Mouse (Mus musculus): ENCODE measurements at regions not wholly inside any gene's neighbourhood (a gene's known extent, or its start where the extent isn't known, plus 50 kb on each side); places are given as distances from the start of the nearest gene placed in this dataset.

GRCm38 (mm10) chr8:8139720-8140119 is 521.3 kb downstream of the Efnb2 start:
- no peak for TF ChIP-seq CTCF (IDR thresholded peaks at IDR 0.05; ENCODE audit: low read depth, low read length)
- no peak for TF ChIP-seq GATA2 (IDR thresholded peaks at IDR 0.05; ENCODE audit: borderline replicate concordance, low read depth, low read length)
- TF ChIP-seq POLR2AphosphoS5 (IDR thresholded peaks at IDR 0.05; ENCODE audit: insufficient replicate concordance, low read depth, low read length), result no peak
- no peak for TF ChIP-seq TAL1 (conservative IDR thresholded peaks at IDR 0.05; ENCODE audit: low read depth, low read length)
- TF ChIP-seq GATA1 (IDR thresholded peaks at IDR 0.05; ENCODE audit: borderline replicate concordance, low read length), result no peak

Measured in G1E (cell line).